Mouse (Mus musculus) forelimb bud, embryonic 11.5 days (tissue): ENCODE results near the gene Nae1.
"Not testable (repeated sequence)": the region's sequence is repeated elsewhere in the genome, so short reads cannot be mapped to it uniquely, and the experiment has no call there.

ENCODE experiments used
- DNase-seq: peaks from one replicate; pipeline ENCODE4 v3.0.0-alpha.2; 2012; ENCODE audit warnings: low read depth, low spot score

Nae1 gene

GRCm38 (mm10) chr8:104533971-104534778, at the start of gene Nae1, which contains the start of gene Car7:
Nae1 (minus strand) TSS chr8:104534637.
Car7 (plus strand) TSS chr8:104534689.
- peak; percentile 93 for DNase-seq

- not testable (repeated sequence) for DNase-seq
Observed at GRCm38 (mm10) chr8:104577606-104578005, 43.2 kb upstream of the Nae1 start.

DNA sequence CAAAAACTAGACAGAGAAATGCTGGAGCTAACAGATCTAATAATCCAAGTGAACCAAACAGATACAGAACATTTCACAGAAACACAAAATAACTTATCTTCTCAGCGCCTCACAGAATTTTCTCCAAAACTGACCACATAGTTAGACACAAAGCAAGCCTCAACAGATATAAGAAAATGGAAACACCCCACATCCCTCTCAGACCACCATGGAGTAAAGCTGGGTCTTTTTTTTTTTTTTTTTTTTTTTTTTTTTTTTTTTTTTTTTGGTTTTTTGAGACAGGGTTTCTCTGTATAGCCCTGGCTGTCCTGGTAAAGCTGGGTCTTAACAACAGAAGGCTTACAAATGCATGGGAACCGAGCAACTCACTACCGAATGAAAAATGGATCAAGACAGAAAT, 42.4 kb upstream of the Nae1 start:
- DNase-seq, result no peak

DNA sequence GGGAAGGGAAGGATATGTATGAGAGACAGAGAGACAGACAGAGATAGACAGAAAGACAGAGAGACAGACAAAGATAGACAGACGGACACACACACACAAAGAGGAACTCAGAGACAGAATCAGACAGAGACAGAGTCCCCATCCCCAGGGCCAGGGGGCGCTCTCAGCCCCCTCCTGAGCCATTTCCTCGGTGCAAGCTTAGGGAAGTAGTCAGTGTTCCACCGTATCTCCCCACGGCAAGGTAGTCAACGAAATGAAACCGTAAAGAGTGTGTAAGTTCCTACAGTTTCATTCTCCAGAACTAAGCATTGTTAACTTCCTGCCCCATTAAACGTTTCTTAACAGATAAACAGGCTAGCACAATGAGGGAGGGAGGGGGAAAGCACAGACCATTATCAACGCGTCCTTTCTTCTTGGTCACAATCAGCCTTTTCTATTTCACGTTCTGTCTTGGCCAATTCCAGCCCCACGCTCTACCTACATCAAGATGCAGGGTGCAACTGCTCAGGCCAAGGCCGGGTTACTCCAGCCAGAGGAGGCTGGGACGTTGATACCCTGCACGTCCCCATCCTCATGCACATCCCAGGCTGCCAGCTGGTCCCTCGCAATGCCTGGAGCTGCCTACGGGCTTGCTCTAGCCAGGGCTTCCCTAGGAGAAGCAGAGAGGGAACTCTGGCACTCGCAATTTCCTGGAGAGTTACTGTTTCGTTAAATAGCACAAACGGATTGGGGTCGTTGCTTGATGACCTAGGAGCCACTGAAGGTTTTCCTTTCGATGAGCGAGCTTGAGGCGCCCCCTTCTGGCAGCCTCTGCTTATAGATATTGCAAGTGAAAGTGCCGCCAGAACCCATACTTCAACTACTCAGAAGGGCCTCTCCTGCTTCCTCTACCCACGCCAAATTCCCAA, 36.3 kb upstream of the Nae1 start:
- DNase-seq, result peak; percentile 87

DNA sequence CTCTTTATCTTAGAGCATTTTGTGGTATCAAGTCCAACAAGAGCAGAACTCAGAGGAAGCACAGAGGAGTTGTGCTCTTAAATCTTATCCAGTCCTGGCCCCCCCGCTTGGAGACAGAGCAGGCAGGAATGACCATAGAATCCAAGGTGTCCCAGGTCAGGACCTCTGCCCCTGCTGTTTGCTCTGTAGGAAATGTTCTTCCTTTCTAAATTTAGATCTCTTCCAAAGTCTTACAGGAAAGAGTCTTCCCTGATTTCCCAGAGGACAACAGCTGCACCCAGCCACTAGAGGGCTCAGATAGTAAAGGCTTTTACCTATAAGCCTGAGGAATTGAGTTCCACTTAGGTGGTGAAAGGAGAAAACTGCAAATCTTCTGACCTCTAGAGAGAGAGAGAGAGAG, 35.1 kb upstream of the Nae1 start:
- peak; percentile 11 for DNase-seq

DNA sequence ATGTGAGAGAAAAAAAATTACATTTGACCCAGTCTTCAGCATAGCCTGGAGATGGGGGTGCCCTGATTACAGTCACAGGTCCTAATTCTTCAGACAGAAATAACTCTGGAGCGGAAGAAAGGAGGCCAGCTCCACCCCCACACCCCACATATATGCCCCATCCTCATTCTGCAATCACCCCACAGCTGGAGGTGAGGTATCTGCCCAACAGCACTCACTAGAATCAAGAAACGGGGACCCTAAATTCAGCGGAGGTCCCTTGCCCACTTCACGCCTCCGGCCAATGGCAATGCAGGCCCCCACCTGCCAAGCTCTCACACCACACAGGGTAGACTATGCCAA, 31.0 kb upstream of the Nae1 start:
- no peak for DNase-seq

DNA sequence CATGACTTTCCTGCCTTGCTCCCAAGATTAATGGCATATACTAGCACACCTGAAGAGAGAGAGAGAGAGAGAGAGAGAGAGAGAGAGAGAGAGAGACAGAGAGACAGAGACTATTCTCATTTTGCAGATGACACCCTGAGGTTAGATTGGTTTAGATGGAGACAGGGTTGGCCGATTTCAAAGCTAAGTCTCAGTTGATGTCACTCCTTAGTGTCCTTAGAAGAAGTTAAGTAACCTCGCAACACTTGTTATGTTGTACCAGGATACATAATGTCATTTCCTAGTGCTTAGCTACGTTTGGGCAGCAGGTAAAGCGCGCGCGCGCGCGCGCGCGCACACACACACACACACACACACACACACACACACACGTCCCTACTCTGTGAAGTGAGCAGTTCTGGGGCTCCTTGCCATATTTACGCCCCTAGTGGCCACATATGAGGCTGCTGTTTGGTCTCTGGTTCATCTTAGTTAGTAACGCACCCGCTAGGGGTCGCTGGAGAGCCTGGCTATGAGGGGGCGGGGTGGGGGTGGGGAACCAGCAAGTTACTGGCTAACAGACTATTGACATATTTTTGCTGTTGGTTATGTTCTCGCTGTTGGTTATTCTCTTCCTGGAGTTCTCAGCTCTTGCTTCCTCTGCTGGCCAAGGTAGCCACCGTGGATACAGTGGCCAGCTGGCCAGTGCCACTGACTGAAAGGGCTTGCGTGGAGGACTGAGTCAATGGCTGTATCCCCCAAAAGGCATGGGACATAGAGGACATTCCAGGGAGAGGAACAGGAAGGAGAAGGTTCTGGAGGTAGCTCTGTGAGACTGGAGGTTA, 30.4 kb upstream of the Nae1 start:
- DNase-seq, result peak; percentile 90

DNA sequence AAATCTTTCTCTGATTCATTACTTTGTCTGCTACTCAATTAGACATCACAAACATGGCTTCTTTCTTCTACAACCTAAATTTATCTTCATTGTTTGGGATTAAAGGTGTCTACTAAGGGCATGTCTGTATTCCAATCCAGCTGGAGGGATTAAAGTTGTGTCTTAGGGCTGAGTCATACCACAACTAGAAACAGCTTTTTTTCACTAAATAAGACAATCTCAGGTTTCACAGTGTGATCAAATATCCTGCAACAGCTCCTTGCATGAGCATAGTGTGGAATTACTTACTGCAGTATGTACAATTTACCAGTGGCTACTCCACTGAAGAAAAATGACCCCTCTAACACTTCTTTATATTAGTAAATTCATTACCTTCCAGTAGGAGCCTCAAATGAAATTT, 26.3 kb upstream of the Nae1 start:
- no peak for DNase-seq

DNA sequence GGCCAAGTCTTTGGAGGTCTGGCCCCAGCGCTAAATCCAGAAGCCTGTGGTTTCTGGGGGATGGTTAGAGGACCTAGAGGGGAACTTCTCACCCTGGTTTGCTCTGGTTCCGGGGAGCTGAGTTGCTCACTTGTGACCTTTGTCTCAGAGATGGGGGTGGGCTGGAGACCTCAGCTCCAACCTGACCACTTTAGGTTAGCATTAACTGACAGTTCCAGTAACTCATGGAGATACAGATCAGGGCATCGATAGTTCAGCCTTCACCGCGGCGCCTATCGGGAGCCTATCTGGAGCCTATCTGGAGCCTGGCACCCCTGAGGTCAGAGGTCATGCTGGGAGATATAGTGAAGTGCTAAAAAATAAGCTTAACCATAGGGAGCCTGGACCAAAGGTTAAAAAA, 22.8 kb upstream of the Nae1 start:
- no peak for DNase-seq

- DNase-seq, result no peak
Observed at GRCm38 (mm10) chr8:104555191-104555590, 20.8 kb upstream of the Nae1 start.

GRCm38 (mm10) chr8:104543440-104544045, 9.1 kb upstream of the Nae1 start:
- no peak for DNase-seq

- no peak for DNase-seq
Observed at GRCm38 (mm10) chr8:104542160-104542559, 7.7 kb upstream of the Nae1 start.

- no peak for DNase-seq
Observed at GRCm38 (mm10) chr8:104541515-104541880, 7.1 kb upstream of the Nae1 start.

- DNase-seq, result no peak
Observed at GRCm38 (mm10) chr8:104540710-104541514, 6.5 kb upstream of the Nae1 start.

GRCm38 (mm10) chr8:104540238-104540637, 5.8 kb upstream of the Nae1 start:
- DNase-seq, result no peak

- no peak for DNase-seq
Observed at GRCm38 (mm10) chr8:104539566-104539965, 5.1 kb upstream of the Nae1 start.

DNA sequence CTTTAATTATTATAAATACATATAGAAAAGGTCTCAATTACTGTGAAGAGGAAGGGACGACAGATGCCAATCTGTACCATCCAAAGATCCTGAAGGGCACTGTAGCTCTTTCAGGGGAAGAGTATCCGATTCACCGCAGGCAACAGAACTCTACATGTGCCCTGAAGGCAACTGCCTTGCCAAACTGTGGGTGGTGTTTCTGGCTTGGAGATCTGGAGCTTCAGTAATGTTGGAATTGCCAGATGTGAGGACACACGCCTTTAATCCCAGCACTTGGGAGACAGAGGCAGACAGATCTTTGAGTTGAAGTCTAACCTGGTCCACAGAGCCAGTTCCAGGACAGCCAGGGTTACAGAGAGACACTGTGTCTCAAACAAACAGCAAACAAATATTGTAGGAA, 4.5 kb upstream of the Nae1 start:
- no peak for DNase-seq

DNA sequence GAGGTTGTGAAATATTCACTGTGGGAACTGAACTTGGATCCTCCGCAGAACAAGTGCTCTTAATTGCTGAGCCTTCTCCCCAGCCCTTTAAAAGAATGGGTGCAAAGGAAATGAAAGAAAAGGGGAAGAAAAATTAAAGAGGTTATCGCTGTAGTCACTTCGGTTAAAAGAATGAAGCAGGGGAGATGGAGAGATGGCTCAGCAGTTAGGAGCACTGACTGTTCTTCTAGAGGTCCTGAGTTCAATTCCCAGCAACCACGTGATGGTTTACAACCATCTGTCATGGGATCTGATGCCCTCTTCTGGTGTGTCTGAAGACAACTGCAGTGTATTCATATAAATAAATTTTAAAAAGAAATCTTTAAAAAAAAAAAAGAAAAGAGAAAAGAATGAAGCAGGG, 1.6 kb upstream of the Nae1 start:
- no peak for DNase-seq

DNA sequence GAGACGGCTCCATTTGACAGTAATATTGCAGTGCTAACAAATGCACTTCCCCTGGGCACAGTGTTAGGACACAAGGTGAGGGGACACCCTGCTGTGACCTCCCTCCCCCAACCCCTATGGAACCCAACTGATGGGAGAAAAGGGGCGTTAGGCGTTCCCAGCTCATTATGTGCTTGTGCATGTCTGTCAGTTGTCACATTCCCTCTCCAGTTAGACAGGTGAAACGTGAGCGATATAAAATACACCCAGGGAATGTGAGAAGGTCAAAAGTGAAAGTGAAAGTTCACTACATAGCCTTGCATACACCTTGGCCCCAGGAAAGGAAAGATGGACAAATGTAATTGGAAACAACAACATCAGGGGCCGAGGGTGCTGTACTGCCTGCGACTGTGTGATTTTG, 941 bp upstream of the Nae1 start:
- no peak for DNase-seq

DNA sequence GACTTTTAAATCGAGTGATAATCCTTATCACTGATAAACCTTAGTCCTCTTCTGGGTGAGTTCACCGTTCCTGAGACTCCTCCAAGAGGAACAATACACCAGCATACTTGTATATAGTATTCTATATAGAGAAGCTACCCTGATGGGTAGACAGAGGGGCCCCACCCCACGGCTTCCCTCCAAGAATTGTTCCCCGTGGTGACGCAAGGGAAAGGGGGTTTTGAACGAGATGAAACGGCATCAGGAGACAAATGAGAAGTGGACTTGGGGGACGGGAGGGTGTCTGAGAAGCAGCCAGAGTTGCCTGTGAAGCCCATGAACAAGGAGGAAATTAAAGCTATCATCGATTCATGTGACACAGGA, 323 bp upstream of the Nae1 start:
- DNase-seq, result no peak

DNA sequence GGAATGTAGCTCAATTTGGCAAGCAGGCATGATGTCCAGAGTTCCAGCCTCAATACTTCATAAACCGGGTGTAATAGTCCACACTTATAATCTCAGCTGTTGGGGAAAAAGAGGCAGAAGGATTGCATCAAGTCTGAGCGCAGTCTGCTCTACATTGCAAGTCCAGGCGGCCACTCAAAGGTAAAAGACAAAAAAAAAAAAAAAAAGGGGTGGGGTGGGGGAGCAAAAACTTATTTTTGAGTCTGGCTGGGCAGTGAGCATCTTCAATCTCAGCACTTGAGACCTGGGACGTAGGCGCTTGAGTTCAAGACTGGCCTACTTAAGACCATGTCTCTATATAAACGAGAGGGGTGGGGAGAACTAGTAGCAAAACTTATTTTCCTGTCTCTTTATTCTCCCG, 886 bp downstream of the Nae1 start:
- DNase-seq, result no peak
